Mouse (Mus musculus): Measurements from ENCODE around the gene Loxl1. TPM values are rescaled to one million over a fixed set of nuclear protein-coding genes. Genes with fewer than 3 reads are reported as not detected.

Loxl1 gene
- polyA plus RNA-seq, 1 experiment from 2014 or later = 36.2 TPM

GRCm38 (mm10) chr9:58308395-58308794 is 4.6 kb downstream of the Loxl1 start:
- H3K36me3 ChIP-seq = no peaks in the 10 kb centered on the region
- no peak overlapping the region for H3K4me2 ChIP-seq (replicated peaks)
- no peaks in the 10 kb centered on the region for H3K9me3 ChIP-seq
- peak overlapping the region; percentile 36; the same call in 1 of the 2 replicates for H3K27ac ChIP-seq
- 42% methylated on average over 6 of the region's 6 CpGs for WGBS
- no peak overlapping the region for H3K9ac ChIP-seq
- H3K4me3 ChIP-seq (replicated peaks) = no peak overlapping the region
- H3K27me3 ChIP-seq (replicated peaks) = peaks cover 17% of the 10 kb centered on the region
- H3K4me1 ChIP-seq (replicated peaks) = peaks cover 48% of the 10 kb centered on the region
- ATAC-seq = no peak

GRCm38 (mm10) chr9:58305686-58306085 is 7.3 kb downstream of the Loxl1 start:
- no peak overlapping the region for H3K9ac ChIP-seq
- 28% methylated on average over 6 of the region's 6 CpGs for WGBS
- H3K4me1 ChIP-seq (replicated peaks) = peaks cover 39% of the 10 kb centered on the region
- peak; percentile 21; the same call in 1 of the 2 replicates for ATAC-seq
- no peaks in the 10 kb centered on the region for H3K9me3 ChIP-seq
- H3K27me3 ChIP-seq (replicated peaks) = no peaks in the 10 kb centered on the region
- no peak overlapping the region for H3K4me2 ChIP-seq (replicated peaks)
- no peaks in the 10 kb centered on the region for H3K36me3 ChIP-seq
- no peak overlapping the region for H3K27ac ChIP-seq
- H3K4me3 ChIP-seq (replicated peaks) = no peak overlapping the region

GRCm38 (mm10) chr9:58303599-58304271 is 9.3 kb downstream of the Loxl1 start:
- ATAC-seq = peak; percentile 23; the same call in 1 of the 2 replicates
- 38% methylated on average over 8 of the region's 8 CpGs for WGBS
- Histone ChIP-seq H3K27ac (peak overlapping the region; percentile 49; the same call in 1 of the 2 replicates), H3K4me2 (replicated peaks) (0 out of 2 replicates have a peak overlapping the region, but pooled peaks have one; percentile 5), H3K4me1 (replicated peaks) (peaks cover 38% of the 10 kb centered on the region), H3K9me3 (no peaks in the 10 kb centered on the region), H3K4me3 (replicated peaks) (no peak overlapping the region), H3K9ac (no peak overlapping the region), H3K27me3 (replicated peaks) (no peaks in the 10 kb centered on the region), H3K36me3 (no peaks in the 10 kb centered on the region)

- no peak for ATAC-seq
- peaks cover 33% of the 10 kb centered on the region for H3K4me1 ChIP-seq (replicated peaks)
Observed at GRCm38 (mm10) chr9:58303115-58303514, 9.9 kb downstream of the Loxl1 start.

GRCm38 (mm10) chr9:58299356-58299799 is 13.6 kb downstream of the Loxl1 start:
- H3K27me3 ChIP-seq (replicated peaks) = no peaks in the 10 kb centered on the region
- no peak overlapping the region for H3K4me2 ChIP-seq (replicated peaks)
- 0 out of 2 replicates have a peak, but pooled peaks have one; percentile 59 for ATAC-seq
- H3K27ac ChIP-seq = peak overlapping the region; percentile 60
- WGBS = 47% methylated on average over 2 of the region's 2 CpGs
- peaks cover 47% of the 10 kb centered on the region for H3K4me1 ChIP-seq (replicated peaks)
- H3K36me3 ChIP-seq = no peaks in the 10 kb centered on the region
- no peak overlapping the region for H3K4me3 ChIP-seq (replicated peaks)
- no peak overlapping the region for H3K9ac ChIP-seq
- no peaks in the 10 kb centered on the region for H3K9me3 ChIP-seq

More at GRCm38 (mm10) chr9:58303115-58303514, 9.9 kb downstream of the Loxl1 start:
- no peak overlapping the region for H3K4me2 ChIP-seq (replicated peaks)
- no peak overlapping the region for H3K9ac ChIP-seq
- no peak overlapping the region; the same call in 1 of the 2 replicates for H3K27ac ChIP-seq
- no peaks in the 10 kb centered on the region for H3K27me3 ChIP-seq (replicated peaks)
- H3K4me3 ChIP-seq (replicated peaks) = no peak overlapping the region
- 64% methylated on average over 5 of the region's 5 CpGs for WGBS
- H3K36me3 ChIP-seq = no peaks in the 10 kb centered on the region
- H3K9me3 ChIP-seq = no peaks in the 10 kb centered on the region

GRCm38 (mm10) chr9:58297961-58298477 is 15.0 kb downstream of the Loxl1 start:
- H3K9ac ChIP-seq = no peak overlapping the region
- no peaks in the 10 kb centered on the region for H3K36me3 ChIP-seq
- no peak for ATAC-seq
- H3K27me3 ChIP-seq (replicated peaks) = no peaks in the 10 kb centered on the region
- no peak overlapping the region for H3K4me2 ChIP-seq (replicated peaks)
- H3K4me3 ChIP-seq (replicated peaks) = no peak overlapping the region
- no peaks in the 10 kb centered on the region for H3K9me3 ChIP-seq
- H3K4me1 ChIP-seq (replicated peaks) = peaks cover 39% of the 10 kb centered on the region
- H3K27ac ChIP-seq = no peak overlapping the region
- 76% methylated on average over 4 of the region's 4 CpGs for WGBS

GRCm38 (mm10) chr9:58297065-58297464 is 15.9 kb downstream of the Loxl1 start:
- H3K9me3 ChIP-seq = no peaks in the 10 kb centered on the region
- H3K9ac ChIP-seq = no peak overlapping the region
- no peak overlapping the region for H3K4me3 ChIP-seq (replicated peaks)
- ATAC-seq = no peak
- WGBS = 78% methylated on average over 6 of the region's 6 CpGs
- H3K4me1 ChIP-seq (replicated peaks) = peaks cover 34% of the 10 kb centered on the region
- H3K36me3 ChIP-seq = no peaks in the 10 kb centered on the region
- no peaks in the 10 kb centered on the region for H3K27me3 ChIP-seq (replicated peaks)
- no peak overlapping the region for H3K27ac ChIP-seq
- H3K4me2 ChIP-seq (replicated peaks) = no peak overlapping the region

- peaks cover 34% of the 10 kb centered on the region for H3K4me1 ChIP-seq (replicated peaks)
- H3K4me2 ChIP-seq (replicated peaks) = no peak overlapping the region
- H3K4me3 ChIP-seq (replicated peaks) = no peak overlapping the region
- H3K36me3 ChIP-seq = no peaks in the 10 kb centered on the region
- no peaks in the 10 kb centered on the region for H3K9me3 ChIP-seq
- H3K27me3 ChIP-seq (replicated peaks) = no peaks in the 10 kb centered on the region
- no peak overlapping the region for H3K9ac ChIP-seq
- peak; percentile 61 for ATAC-seq
- 25% methylated on average over 9 of the region's 9 CpGs for WGBS
- H3K27ac ChIP-seq = peak overlapping the region; percentile 84
Observed at GRCm38 (mm10) chr9:58295766-58296361, 17.1 kb downstream of the Loxl1 start.

- Histone ChIP-seq H3K9ac (no peak overlapping the region), H3K27ac (peak overlapping the region; percentile 84), H3K4me3 (replicated peaks) (no peak overlapping the region), H3K27me3 (replicated peaks) (no peaks in the 10 kb centered on the region), H3K9me3 (no peaks in the 10 kb centered on the region), H3K4me2 (replicated peaks) (no peak overlapping the region), H3K36me3 (no peaks in the 10 kb centered on the region), H3K4me1 (replicated peaks) (peaks cover 34% of the 10 kb centered on the region)
- WGBS = 84% methylated on average over 3 of the region's 3 CpGs
- no peak for ATAC-seq
Observed at GRCm38 (mm10) chr9:58295345-58295744, 17.6 kb downstream of the Loxl1 start.

- no peak overlapping the region for H3K4me3 ChIP-seq (replicated peaks)
- H3K4me1 ChIP-seq (replicated peaks) = peaks cover 29% of the 10 kb centered on the region
- ATAC-seq = no peak
- H3K27me3 ChIP-seq (replicated peaks) = no peaks in the 10 kb centered on the region
- no peaks in the 10 kb centered on the region for H3K9me3 ChIP-seq
- H3K27ac ChIP-seq = no peak overlapping the region
- no peak overlapping the region for H3K9ac ChIP-seq
- H3K4me2 ChIP-seq (replicated peaks) = no peak overlapping the region
- 59% methylated on average over 7 of the region's 7 CpGs for WGBS
- H3K36me3 ChIP-seq = no peaks in the 10 kb centered on the region
Observed at GRCm38 (mm10) chr9:58294527-58294926, 18.5 kb downstream of the Loxl1 start.

- H3K9me3 ChIP-seq = no peaks in the 10 kb centered on the region
- WGBS = 43% methylated on average over 2 of the region's 2 CpGs
- H3K27me3 ChIP-seq (replicated peaks) = no peaks in the 10 kb centered on the region
- H3K36me3 ChIP-seq = no peaks in the 10 kb centered on the region
- no peak for ATAC-seq
- H3K9ac ChIP-seq = no peak overlapping the region
- H3K4me1 ChIP-seq (replicated peaks) = 0 out of 2 replicates have a peak, but pooled peaks cover 4% of the 10 kb centered on the region
- no peak overlapping the region for H3K4me2 ChIP-seq (replicated peaks)
- no peak overlapping the region for H3K27ac ChIP-seq
- H3K4me3 ChIP-seq (replicated peaks) = no peak overlapping the region
Observed at GRCm38 (mm10) chr9:58289901-58290300, 23.1 kb downstream of the Loxl1 start.

- Histone ChIP-seq H3K36me3 (no peaks in the 10 kb centered on the region), H3K4me1 (replicated peaks) (0 out of 2 replicates have a peak, but pooled peaks cover under 1% of the 10 kb centered on the region), H3K9ac (no peak overlapping the region), H3K4me3 (replicated peaks) (no peak overlapping the region), H3K4me2 (replicated peaks) (no peak overlapping the region), H3K27ac (no peak overlapping the region), H3K9me3 (no peaks in the 10 kb centered on the region), H3K27me3 (replicated peaks) (no peaks in the 10 kb centered on the region)
- no peak for ATAC-seq
- WGBS = 78% methylated on average over 1 of the region's 1 CpGs
Observed at GRCm38 (mm10) chr9:58289090-58289489, 23.9 kb downstream of the Loxl1 start.
